Comparison of ENCODE assay signal across 16 mouse cellular contexts in the genomic region with DNA sequence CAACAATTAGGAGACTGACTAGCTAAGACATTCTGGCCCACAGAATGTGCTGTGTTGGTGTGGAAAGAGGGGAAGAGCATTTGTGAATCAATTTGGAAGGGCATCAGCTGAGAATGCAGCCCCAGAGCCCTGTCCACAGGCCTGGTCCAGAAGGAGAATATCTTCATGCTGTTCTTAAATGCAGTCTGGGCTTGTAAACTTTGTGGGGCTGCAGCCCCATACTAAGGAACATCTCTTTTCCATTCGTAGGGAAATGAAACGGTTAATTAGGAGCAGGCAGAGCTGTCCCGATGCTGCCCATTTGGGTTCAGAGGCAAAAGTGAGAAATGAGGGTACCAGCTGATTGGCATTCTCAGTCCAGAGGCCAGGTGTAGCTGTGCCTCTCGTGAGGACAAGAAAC.
"Had no signal": no experiment of that assay in that cellular context is flagged by ENCODE, and none has a peak within 500 bp of the region (broad histone marks: within the 10 kb centered on the region; RNA-seq: fewer than 3 reads in every experiment).

No protein-coding gene starts in this region.

- H3K9ac ChIP-seq: neural tube, embryonic 13.5 days; neural tube, embryonic 15.5 days; stomach, embryonic 15.5 days had no signal

- H3K4me2 ChIP-seq: neural tube, embryonic 13.5 days; neural tube, embryonic 15.5 days; stomach, embryonic 15.5 days had no signal

- H3K9me3 ChIP-seq: neural tube, embryonic 15.5 days; stomach, embryonic 15.5 days had no signal

- H3K27ac ChIP-seq: neural tube, embryonic 13.5 days; neural tube, embryonic 15.5 days; stomach, embryonic 15.5 days; stomach, postnatal 0 days had no signal

- DNase-seq: retina, postnatal 1 day; right cerebral cortex, adult 18-20 months; right cerebral cortex, postnatal 14 days; right cerebral cortex, postnatal 25 days; right cerebral cortex, postnatal 4 days; spleen, adult 18-20 months; thymus, adult 18-20 months; thymus, adult 2 months; thymus, postnatal 14 days; thymus, postnatal 25 days; thymus, postnatal 36 days; thymus, postnatal 4 days had no signal

- H3K4me3 ChIP-seq: neural tube, embryonic 13.5 days; neural tube, embryonic 15.5 days; stomach, embryonic 15.5 days had no signal

- H3K36me3 ChIP-seq: neural tube, embryonic 13.5 days; neural tube, embryonic 15.5 days; stomach, embryonic 15.5 days had no signal

- H3K27me3 ChIP-seq: neural tube, embryonic 13.5 days; neural tube, embryonic 15.5 days; stomach, embryonic 15.5 days had no signal

- H3K4me1 ChIP-seq: neural tube, embryonic 13.5 days; neural tube, embryonic 15.5 days; stomach, embryonic 15.5 days had no signal
